Mouse (Mus musculus): ENCODE results near the gene Nhsl1. TPM values are rescaled to one million over a fixed set of nuclear protein-coding genes. Genes with fewer than 3 reads are reported as not detected.

Nhsl1 gene
- polyA plus RNA-seq, 1 experiment from 2014 or later = 15.5 TPM

DNA sequence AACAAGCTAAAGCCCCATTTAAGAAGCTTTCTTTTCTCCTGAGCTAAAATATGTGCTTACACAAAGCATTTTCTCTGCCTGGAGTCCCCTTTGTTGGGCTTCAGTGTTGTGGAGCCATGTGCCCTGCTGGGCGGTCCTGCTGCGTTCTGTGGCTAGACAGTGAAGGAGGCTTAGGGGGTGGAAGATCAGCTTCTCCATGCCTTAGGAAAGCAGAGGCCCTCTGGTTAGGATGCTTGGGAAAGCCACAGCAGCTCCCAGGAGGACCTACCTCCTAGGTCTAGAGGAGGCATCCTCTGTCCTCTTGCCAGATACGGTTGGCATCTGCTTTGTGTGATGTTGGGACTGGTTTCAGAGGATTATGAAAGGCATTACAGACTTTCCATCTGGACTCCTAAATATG, 56.5 kb downstream of the Nhsl1 start:
- no peak for ATAC-seq (ENCODE audit: insufficient number of reproducible peaks, low FRiP score)
- H3K9me3 ChIP-seq (replicated peaks) = no peaks in the 10 kb centered on the region
- no peak overlapping the region for H3K4me2 ChIP-seq
- peaks cover 21% of the 10 kb centered on the region for H3K4me1 ChIP-seq (replicated peaks)
- H3K4me3 ChIP-seq = no peak overlapping the region
- no peak overlapping the region for H3K9ac ChIP-seq
- no peaks in the 10 kb centered on the region for H3K36me3 ChIP-seq
- no peaks in the 10 kb centered on the region for H3K27me3 ChIP-seq (replicated peaks)
- 72% methylated on average over 3 of the region's 3 CpGs for WGBS
- H3K27ac ChIP-seq (ENCODE audit: poor library complexity, severe bottlenecking) = no peak overlapping the region

DNA sequence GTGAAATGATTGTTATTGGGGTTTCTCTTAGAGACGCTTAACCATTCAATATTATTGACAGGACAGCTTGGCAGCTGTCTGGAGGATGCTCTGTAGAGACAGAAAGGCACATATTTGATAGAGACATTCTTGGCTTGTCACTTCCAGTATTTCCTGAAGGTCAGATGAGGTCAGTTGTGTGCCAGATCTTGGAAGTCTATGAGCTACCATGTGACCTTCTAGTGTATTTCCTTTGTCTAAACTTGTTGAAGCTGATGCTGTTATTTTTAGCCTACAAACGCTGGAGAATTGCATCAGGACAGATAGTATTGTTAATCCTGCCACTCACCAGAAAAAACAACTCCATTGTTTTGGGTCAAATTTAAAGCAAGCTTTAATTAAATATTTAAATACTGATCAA, 66.0 kb downstream of the Nhsl1 start:
- H3K9me3 ChIP-seq (replicated peaks) = no peaks in the 10 kb centered on the region
- H3K36me3 ChIP-seq = no peaks in the 10 kb centered on the region
- no peak overlapping the region for H3K9ac ChIP-seq
- no peaks in the 10 kb centered on the region for H3K27me3 ChIP-seq (replicated peaks)
- H3K4me3 ChIP-seq = no peak overlapping the region
- 41% methylated on average over 2 of the region's 2 CpGs for WGBS
- peaks cover 19% of the 10 kb centered on the region for H3K4me1 ChIP-seq (replicated peaks)
- no peak overlapping the region for H3K4me2 ChIP-seq
- no peak overlapping the region for H3K27ac ChIP-seq (ENCODE audit: poor library complexity, severe bottlenecking)
- ATAC-seq (ENCODE audit: insufficient number of reproducible peaks, low FRiP score) = 0 out of 2 replicates have a peak, but pooled peaks have one; percentile 18

DNA sequence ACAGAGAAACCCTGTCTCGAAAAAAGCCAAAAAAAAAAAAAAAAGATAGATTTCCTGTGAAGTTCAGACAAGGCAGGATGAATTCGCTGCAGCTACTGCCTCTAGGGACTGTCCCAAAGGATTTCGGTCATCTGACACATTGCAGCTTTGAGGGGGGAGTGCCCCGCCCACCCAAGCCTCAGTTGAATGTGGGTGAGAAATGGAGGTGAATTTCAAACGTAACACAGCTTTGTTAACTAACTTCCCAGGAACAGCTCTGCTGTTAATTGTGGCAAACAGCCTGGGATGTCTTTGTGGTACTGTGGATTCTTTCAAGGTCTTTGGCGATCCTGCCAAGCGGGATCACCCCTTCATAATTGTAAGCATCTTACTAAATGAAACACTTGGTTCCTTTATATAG, 67.4 kb downstream of the Nhsl1 start:
- Histone ChIP-seq H3K4me3 (no peak overlapping the region), H3K4me1 (replicated peaks) (peaks cover 19% of the 10 kb centered on the region), H3K36me3 (no peaks in the 10 kb centered on the region), H3K27me3 (replicated peaks) (no peaks in the 10 kb centered on the region), H3K9ac (no peak overlapping the region), H3K4me2 (no peak overlapping the region), H3K27ac (ENCODE audit: poor library complexity, severe bottlenecking) (no peak overlapping the region), H3K9me3 (replicated peaks) (no peaks in the 10 kb centered on the region)
- no peak for ATAC-seq (ENCODE audit: insufficient number of reproducible peaks, low FRiP score)
- WGBS = 56% methylated on average over 7 of the region's 7 CpGs

DNA sequence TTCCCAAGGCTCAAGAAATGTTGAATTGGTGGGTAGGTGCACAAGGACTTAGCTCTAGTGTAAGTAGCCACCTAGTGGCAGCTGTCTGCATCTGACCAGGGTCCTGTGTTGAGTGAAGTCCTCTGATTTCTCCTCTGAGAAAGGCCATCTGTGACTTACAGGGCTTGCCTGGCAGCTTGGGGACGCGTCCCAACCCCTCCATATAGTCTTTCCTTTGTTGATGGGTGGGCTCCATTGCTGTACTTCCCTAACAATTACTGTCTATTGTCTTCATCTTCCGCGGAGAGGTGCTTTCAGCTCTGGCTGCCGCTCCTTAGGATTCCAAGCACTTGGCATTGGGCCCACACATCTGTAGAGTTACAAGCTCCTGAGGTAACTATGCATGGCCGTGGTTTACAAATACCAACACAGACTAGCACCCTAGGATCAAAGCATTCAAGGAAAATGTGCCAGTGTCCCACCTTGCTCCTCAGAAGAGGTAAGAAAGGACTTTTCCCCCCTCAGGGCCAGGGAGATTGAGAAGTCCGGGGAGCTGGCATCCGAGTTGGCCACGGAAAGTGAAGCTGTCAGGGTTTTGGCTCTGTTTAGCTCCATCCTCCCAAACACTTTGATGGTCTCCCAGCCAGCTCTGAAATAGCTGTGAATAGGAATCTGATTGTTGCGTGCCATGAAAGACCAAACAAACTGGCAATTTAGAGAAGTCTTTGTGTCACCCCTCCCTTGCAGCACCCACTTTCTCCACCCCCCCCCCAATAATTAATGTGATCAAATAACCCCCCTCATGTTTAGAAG, 70.2 kb downstream of the Nhsl1 start:
- ATAC-seq (ENCODE audit: insufficient number of reproducible peaks, low FRiP score) = no peak
- H3K4me2 ChIP-seq = peak overlapping the region; percentile 37; the same call in 1 of the 2 replicates
- H3K36me3 ChIP-seq = no peaks in the 10 kb centered on the region
- peaks cover 26% of the 10 kb centered on the region for H3K4me1 ChIP-seq (replicated peaks)
- H3K27ac ChIP-seq (ENCODE audit: poor library complexity, severe bottlenecking) = no peak overlapping the region
- H3K9me3 ChIP-seq (replicated peaks) = no peaks in the 10 kb centered on the region
- no peak overlapping the region for H3K9ac ChIP-seq
- H3K4me3 ChIP-seq = no peak overlapping the region
- 33% methylated on average over 10 of the region's 10 CpGs for WGBS
- no peaks in the 10 kb centered on the region for H3K27me3 ChIP-seq (replicated peaks)

DNA sequence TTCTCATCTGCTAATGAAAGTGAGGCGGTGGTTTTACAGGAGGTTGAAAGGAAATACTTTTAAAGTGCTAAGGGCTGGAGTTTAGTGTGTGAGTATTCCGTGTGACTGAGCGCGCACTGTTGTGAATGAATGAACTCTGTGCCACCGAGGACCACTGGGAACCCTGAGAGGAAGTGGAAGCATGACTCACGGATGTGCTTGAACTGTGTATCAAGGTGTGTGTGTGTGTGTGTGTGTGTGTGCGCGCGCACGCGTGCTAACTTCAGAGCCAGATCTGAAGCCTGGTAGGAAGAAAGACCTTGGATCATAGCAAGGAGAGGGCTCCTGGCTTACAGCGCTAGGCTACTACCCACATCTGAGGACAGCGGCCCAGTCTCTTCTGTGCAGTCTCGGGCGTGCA, 71.2 kb downstream of the Nhsl1 start:
- Histone ChIP-seq H3K4me2 (no peak overlapping the region), H3K9ac (no peak overlapping the region), H3K27ac (ENCODE audit: poor library complexity, severe bottlenecking) (no peak overlapping the region), H3K36me3 (no peaks in the 10 kb centered on the region), H3K4me3 (no peak overlapping the region), H3K4me1 (replicated peaks) (peaks cover 22% of the 10 kb centered on the region), H3K27me3 (replicated peaks) (no peaks in the 10 kb centered on the region), H3K9me3 (replicated peaks) (no peaks in the 10 kb centered on the region)
- ATAC-seq (ENCODE audit: insufficient number of reproducible peaks, low FRiP score) = no peak
- WGBS = 85% methylated on average over 15 of the region's 15 CpGs

- H3K9ac ChIP-seq = no peak overlapping the region
- H3K9me3 ChIP-seq (replicated peaks) = no peaks in the 10 kb centered on the region
- H3K4me3 ChIP-seq = no peak overlapping the region
- ATAC-seq (ENCODE audit: insufficient number of reproducible peaks, low FRiP score) = no peak
- H3K27me3 ChIP-seq (replicated peaks) = no peaks in the 10 kb centered on the region
- no peak overlapping the region for H3K4me2 ChIP-seq
- no peaks in the 10 kb centered on the region for H3K36me3 ChIP-seq
- WGBS = 42% methylated on average over 5 of the region's 5 CpGs
- H3K4me1 ChIP-seq (replicated peaks) = peaks cover 17% of the 10 kb centered on the region
- H3K27ac ChIP-seq (ENCODE audit: poor library complexity, severe bottlenecking) = no peak overlapping the region
Observed at GRCm38 (mm10) chr10:18391608-18392007, 72.8 kb downstream of the Nhsl1 start.

DNA sequence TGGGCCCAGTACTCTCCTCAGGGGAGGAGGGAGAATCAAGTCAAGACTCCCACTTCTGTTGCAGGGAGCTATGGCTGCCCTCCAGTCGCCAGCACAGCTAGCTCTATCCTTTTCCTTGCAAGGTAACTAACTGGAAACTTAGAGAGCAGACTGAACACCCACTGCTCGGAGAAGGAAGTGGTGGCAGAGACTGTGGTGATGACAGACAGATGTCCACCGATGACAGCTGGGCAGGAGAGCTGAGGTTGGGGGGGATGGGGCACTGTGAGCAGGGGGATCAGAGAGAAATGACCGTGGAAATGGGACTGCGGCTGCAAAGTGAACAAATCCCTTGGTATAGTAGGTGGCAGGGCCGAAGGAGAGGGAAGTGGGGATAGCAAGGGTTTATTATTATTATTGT, 73.5 kb downstream of the Nhsl1 start:
- H3K9me3 ChIP-seq (replicated peaks) = no peaks in the 10 kb centered on the region
- H3K9ac ChIP-seq = no peak overlapping the region
- H3K4me2 ChIP-seq = no peak overlapping the region
- no peak overlapping the region for H3K27ac ChIP-seq (ENCODE audit: poor library complexity, severe bottlenecking)
- no peak for ATAC-seq (ENCODE audit: insufficient number of reproducible peaks, low FRiP score)
- no peaks in the 10 kb centered on the region for H3K27me3 ChIP-seq (replicated peaks)
- WGBS = 46% methylated on average over 6 of the region's 6 CpGs
- peaks cover 17% of the 10 kb centered on the region for H3K4me1 ChIP-seq (replicated peaks)
- H3K4me3 ChIP-seq = no peak overlapping the region
- no peaks in the 10 kb centered on the region for H3K36me3 ChIP-seq

DNA sequence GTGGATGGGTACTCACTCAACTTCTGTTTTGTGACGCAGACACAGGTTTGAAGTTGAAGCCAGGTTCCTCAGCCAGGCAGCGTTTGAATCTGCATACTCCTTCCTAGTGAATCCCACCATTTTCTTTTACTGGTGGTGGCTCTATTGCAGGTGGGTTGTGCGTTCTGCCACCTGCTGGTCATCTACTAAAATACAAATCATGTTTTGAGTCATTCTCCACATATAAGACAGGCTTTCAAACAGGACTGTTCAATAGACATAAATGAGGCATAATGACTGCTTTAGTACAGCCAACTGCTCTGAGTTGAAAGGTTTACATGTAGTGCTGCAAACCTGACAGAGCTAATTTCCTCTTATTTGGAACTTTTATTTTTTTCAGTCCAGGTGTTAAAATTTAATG, 75.0 kb downstream of the Nhsl1 start:
- H3K27ac ChIP-seq (ENCODE audit: poor library complexity, severe bottlenecking) = no peak overlapping the region
- H3K4me1 ChIP-seq (replicated peaks) = peaks cover 15% of the 10 kb centered on the region
- no peak overlapping the region for H3K4me2 ChIP-seq
- H3K4me3 ChIP-seq = no peak overlapping the region
- H3K27me3 ChIP-seq (replicated peaks) = no peaks in the 10 kb centered on the region
- WGBS = 41% methylated on average over 3 of the region's 3 CpGs
- H3K36me3 ChIP-seq = no peaks in the 10 kb centered on the region
- H3K9me3 ChIP-seq (replicated peaks) = no peaks in the 10 kb centered on the region
- H3K9ac ChIP-seq = no peak overlapping the region
- ATAC-seq (ENCODE audit: insufficient number of reproducible peaks, low FRiP score) = no peak

DNA sequence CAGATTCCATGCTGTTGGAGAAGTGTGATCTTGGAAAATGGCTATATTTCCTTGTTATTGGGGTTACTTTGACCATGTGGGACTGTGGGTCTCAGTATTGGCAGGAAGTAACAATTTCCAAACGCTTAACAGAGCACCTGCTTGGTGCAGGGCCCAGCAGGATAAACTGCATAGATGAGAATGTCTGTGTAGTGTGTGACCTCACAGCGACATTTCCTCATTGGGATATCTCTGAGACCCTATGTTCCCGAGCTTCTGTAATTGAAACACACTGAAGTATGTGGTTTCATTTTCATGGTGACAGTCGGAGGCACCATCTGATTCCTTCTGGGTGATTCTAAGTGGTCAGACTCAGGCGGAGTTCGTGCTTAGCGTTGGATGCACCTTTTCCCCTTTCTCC, 75.5 kb downstream of the Nhsl1 start:
- Histone ChIP-seq H3K4me3 (no peak overlapping the region), H3K9ac (no peak overlapping the region), H3K4me2 (no peak overlapping the region), H3K9me3 (replicated peaks) (no peaks in the 10 kb centered on the region), H3K27ac (ENCODE audit: poor library complexity, severe bottlenecking) (no peak overlapping the region), H3K27me3 (replicated peaks) (no peaks in the 10 kb centered on the region), H3K4me1 (replicated peaks) (peaks cover 12% of the 10 kb centered on the region), H3K36me3 (no peaks in the 10 kb centered on the region)
- no peak for ATAC-seq (ENCODE audit: insufficient number of reproducible peaks, low FRiP score)
- WGBS = 73% methylated on average over 7 of the region's 7 CpGs

GRCm38 (mm10) chr10:18400089-18400644, 81.4 kb downstream of the Nhsl1 start:
- no peak for ATAC-seq (ENCODE audit: insufficient number of reproducible peaks, low FRiP score)
- Histone ChIP-seq H3K4me2 (no peak overlapping the region), H3K27ac (ENCODE audit: poor library complexity, severe bottlenecking) (no peak overlapping the region), H3K4me1 (replicated peaks) (0 out of 2 replicates have a peak, but pooled peaks cover 5% of the 10 kb centered on the region), H3K9me3 (replicated peaks) (no peaks in the 10 kb centered on the region), H3K9ac (no peak overlapping the region), H3K27me3 (replicated peaks) (no peaks in the 10 kb centered on the region), H3K4me3 (no peak overlapping the region), H3K36me3 (no peaks in the 10 kb centered on the region)
- 75% methylated on average over 7 of the region's 7 CpGs for WGBS

DNA sequence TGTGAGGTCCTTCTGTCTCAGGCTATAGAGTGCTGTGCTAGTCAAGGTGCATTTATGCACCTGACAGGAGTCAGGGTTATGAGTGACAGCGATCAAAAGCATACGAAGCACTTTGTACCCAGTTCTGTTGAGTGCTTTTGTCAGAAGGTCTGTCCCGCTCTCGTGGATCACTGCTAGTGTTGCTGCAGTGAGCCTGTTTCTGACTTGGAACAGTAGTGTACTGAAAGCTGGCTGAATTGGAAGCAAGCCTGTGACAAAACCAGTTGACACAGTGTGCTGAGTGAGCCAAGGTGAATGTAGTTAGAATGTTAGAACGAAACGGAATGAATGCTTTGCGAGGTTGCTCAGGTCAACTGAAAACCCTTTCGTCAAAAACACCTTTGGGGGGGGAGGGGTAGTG, 82.2 kb downstream of the Nhsl1 start:
- Histone ChIP-seq H3K9ac (no peak overlapping the region), H3K27me3 (replicated peaks) (no peaks in the 10 kb centered on the region), H3K4me2 (no peak overlapping the region), H3K9me3 (replicated peaks) (no peaks in the 10 kb centered on the region), H3K27ac (ENCODE audit: poor library complexity, severe bottlenecking) (no peak overlapping the region), H3K4me3 (no peak overlapping the region), H3K36me3 (no peaks in the 10 kb centered on the region), H3K4me1 (replicated peaks) (0 out of 2 replicates have a peak, but pooled peaks cover 5% of the 10 kb centered on the region)
- WGBS = 75% methylated on average over 8 of the region's 8 CpGs
- ATAC-seq (ENCODE audit: insufficient number of reproducible peaks, low FRiP score) = no peak

DNA sequence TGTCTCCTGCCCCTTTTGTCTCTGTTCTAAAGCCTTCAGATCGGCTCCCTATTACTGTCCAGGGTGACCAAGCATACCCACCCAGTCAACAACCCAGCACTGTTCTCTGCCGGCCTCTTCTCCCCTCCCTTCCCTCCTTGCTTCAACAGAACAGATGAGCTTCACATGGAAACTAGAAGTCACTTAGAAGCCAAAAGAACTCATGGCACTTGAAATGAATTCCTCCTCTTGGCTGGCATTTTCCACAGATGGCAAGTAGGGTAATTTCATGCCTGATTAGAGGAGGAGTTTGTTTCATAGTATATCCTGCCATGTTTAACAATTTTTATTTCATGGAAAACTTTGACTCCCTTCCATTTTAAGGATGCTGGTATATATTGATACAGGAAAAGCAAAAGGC, 85.2 kb downstream of the Nhsl1 start:
- no peak overlapping the region for H3K9ac ChIP-seq
- H3K4me1 ChIP-seq (replicated peaks) = peaks cover 17% of the 10 kb centered on the region
- no peaks in the 10 kb centered on the region for H3K27me3 ChIP-seq (replicated peaks)
- ATAC-seq (ENCODE audit: insufficient number of reproducible peaks, low FRiP score) = no peak
- no peaks in the 10 kb centered on the region for H3K9me3 ChIP-seq (replicated peaks)
- 42% methylated on average over 2 of the region's 2 CpGs for WGBS
- no peak overlapping the region for H3K4me3 ChIP-seq
- H3K4me2 ChIP-seq = no peak overlapping the region
- H3K36me3 ChIP-seq = no peaks in the 10 kb centered on the region
- H3K27ac ChIP-seq (ENCODE audit: poor library complexity, severe bottlenecking) = no peak overlapping the region
